Mouse (Mus musculus) liver, embryonic 11.5 days (tissue): ENCODE data around the gene Klhl31. TPM values are rescaled to one million over a fixed set of nuclear protein-coding genes. Genes with fewer than 3 reads are reported as not detected.
A peak's percentile ranks its signal among the peaks of the same experiment; 100 is the strongest.

Experiments used
- ATAC-seq: fragments of 200-750 bp; cut with Nextera tagmentation; replicated peaks from 2 replicates; pipeline ENCODE4 v1.8.0; 2017; ENCODE audit warnings: moderate number of reproducible peaks, mild to moderate bottlenecking, moderate TSS enrichment, moderate library complexity; ENCODE audit not compliant: low FRiP score
- DNase-seq: peaks from one replicate; pipeline ENCODE4 v3.0.0-alpha.2; 2017; ENCODE audit warnings: low spot score
- H3K27ac ChIP-seq: fragments of 300-500 bp; sonication (generic); 2 replicates; pipeline ENCODE4 v1.5.1; 2014; ENCODE audit warnings: mild to moderate bottlenecking, low read depth, low read length, control low read depth
- H3K27me3 ChIP-seq: fragments of 300-500 bp; sonication (generic); replicated peaks from 2 replicates; pipeline ENCODE4 v1.6.1; 2014; ENCODE audit warnings: low read length, mixed read lengths; ENCODE audit not compliant: control insufficient read depth, insufficient read depth
- H3K36me3 ChIP-seq: fragments of 300-500 bp; sonication (generic); 2 replicates; pipeline ENCODE4 v1.6.1; 2014; ENCODE audit warnings: mild to moderate bottlenecking, low read length, moderate library complexity, mixed read lengths; ENCODE audit not compliant: control insufficient read depth, insufficient read depth
- H3K4me1 ChIP-seq: fragments of 300-500 bp; sonication (generic); replicated peaks from 2 replicates; pipeline ENCODE4 v1.6.1; 2014; ENCODE audit warnings: low read length, mixed read lengths; ENCODE audit not compliant: control insufficient read depth, insufficient read depth
- H3K4me2 ChIP-seq: fragments of 300-500 bp; sonication (generic); 2 replicates; pipeline ENCODE4 v1.6.1; 2014; ENCODE audit warnings: mild to moderate bottlenecking, control low read depth, moderate library complexity
- H3K4me3 ChIP-seq: fragments of 300-500 bp; sonication (generic); 2 replicates; pipeline ENCODE4 v1.5.1; 2014; ENCODE audit warnings: low read depth, low read length, control low read depth
- H3K9ac ChIP-seq: fragments of 300-500 bp; sonication (generic); 2 replicates; pipeline ENCODE4 v1.6.1; 2014; ENCODE audit warnings: low read depth, low read length, control low read depth
- H3K9me3 ChIP-seq: fragments of 300-500 bp; sonication (generic); 2 replicates; pipeline ENCODE4 v1.6.1; 2016; ENCODE audit warnings: low read length, inconsistent platforms, mixed read lengths; ENCODE audit not compliant: control insufficient read depth
- WGBS: fragments of 180-500 bp; shearing (Covaris S2); extraction: QIAGEN DNeasy Blood & Tissue Kit; methylation state at CpG from one replicate; pipeline ENCODE4 v1.1.7; 2014; 5-methylcytosine and 5-hydroxymethylcytosine counted together
- polyA plus RNA-seq: library from polyadenylated mRNA; unstranded; fragments of >200 nt; fragmentation: Nextera tagmentation; extraction: Ambion mirVana; gene quantifications from 2 replicates; pipeline ENCODE4 v1.2.1, GENCODE M21; 2014

The Klhl31 gene
- polyA plus RNA-seq, 1 experiment from 2014 or later = 0.38 TPM

GRCm38 (mm10) chr9:77632432-77632831 lies 3.9 kb upstream of the Klhl31 start:
- no peak for DNase-seq
- ATAC-seq = no peak
- no peak overlapping the region for H3K4me3 ChIP-seq

GRCm38 (mm10) chr9:77636003-77636402 lies 297 bp upstream of the Klhl31 start:
- H3K4me3 ChIP-seq = no peak overlapping the region
- no peak overlapping the region for H3K27ac ChIP-seq
- no peak for DNase-seq

More at GRCm38 (mm10) chr9:77632432-77632831, 3.9 kb upstream of the Klhl31 start:
- WGBS = 81% methylated on average over 3 of the region's 3 CpGs
- Histone ChIP-seq H3K27ac (no peak overlapping the region), H3K4me2 (no peak overlapping the region), H3K36me3 (no peaks in the 10 kb centered on the region), H3K9me3 (no peaks in the 10 kb centered on the region), H3K9ac (no peak overlapping the region), H3K27me3 (no peaks in the 10 kb centered on the region), H3K4me1 (no peaks in the 10 kb centered on the region)

GRCm38 (mm10) chr9:77637357-77637756 lies 1.1 kb downstream of the Klhl31 start:
- no peak overlapping the region for H3K9ac ChIP-seq
- H3K4me3 ChIP-seq = no peak overlapping the region
- WGBS = 71% methylated on average over 10 of the region's 10 CpGs
- H3K27me3 ChIP-seq = no peaks in the 10 kb centered on the region
- H3K4me1 ChIP-seq = no peaks in the 10 kb centered on the region
- H3K36me3 ChIP-seq = no peaks in the 10 kb centered on the region
- no peaks in the 10 kb centered on the region for H3K9me3 ChIP-seq
- ATAC-seq = no peak
- no peak overlapping the region for H3K4me2 ChIP-seq
- no peak overlapping the region for H3K27ac ChIP-seq
- DNase-seq = no peak

More at GRCm38 (mm10) chr9:77636003-77636402, 297 bp upstream of the Klhl31 start:
- Histone ChIP-seq H3K9ac (no peak overlapping the region), H3K4me1 (no peaks in the 10 kb centered on the region), H3K9me3 (no peaks in the 10 kb centered on the region), H3K36me3 (no peaks in the 10 kb centered on the region), H3K27me3 (no peaks in the 10 kb centered on the region), H3K4me2 (no peak overlapping the region)
- ATAC-seq = no peak
- WGBS = 82% methylated on average over 5 of the region's 5 CpGs

- no peak for DNase-seq
- Histone ChIP-seq H3K27ac (no peak overlapping the region), H3K9ac (no peak overlapping the region)
These were observed 8.9 kb downstream of the Klhl31 start for GRCm38 (mm10) chr9:77645176-77645575.

DNA sequence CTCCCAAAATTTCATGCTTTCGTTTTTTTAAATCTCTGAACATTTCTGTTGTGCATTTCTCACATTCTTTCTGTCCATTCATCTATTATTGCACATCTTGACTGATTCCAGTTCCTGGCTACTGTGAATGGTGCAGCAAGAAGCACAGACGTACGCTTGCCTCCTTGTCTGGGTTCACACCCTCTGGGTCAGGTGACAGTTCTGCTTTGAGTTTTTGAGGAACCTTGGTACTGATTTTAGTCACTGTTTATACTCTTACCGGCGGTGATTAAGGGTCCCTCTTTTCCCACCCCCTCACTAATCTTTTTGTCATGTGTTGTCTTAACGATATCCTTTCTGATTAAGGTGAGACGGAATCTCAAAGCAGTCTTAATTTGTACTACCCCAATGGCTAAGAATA lies 15.5 kb downstream of the Klhl31 start:
- ATAC-seq = no peak
- 57% methylated on average over 7 of the region's 7 CpGs for WGBS

More at GRCm38 (mm10) chr9:77645176-77645575, 8.9 kb downstream of the Klhl31 start:
- Histone ChIP-seq H3K4me1 (no peaks in the 10 kb centered on the region), H3K9me3 (no peaks in the 10 kb centered on the region), H3K4me2 (no peak overlapping the region), H3K4me3 (no peak overlapping the region), H3K36me3 (no peaks in the 10 kb centered on the region), H3K27me3 (no peaks in the 10 kb centered on the region)
- no peak for ATAC-seq
- WGBS = 66% methylated on average over 2 of the region's 2 CpGs

GRCm38 (mm10) chr9:77653907-77654306 lies 17.6 kb downstream of the Klhl31 start:
- DNase-seq (no peak), ATAC-seq (no peak)
- Histone ChIP-seq H3K4me3 (no peak overlapping the region), H3K4me1 (peaks cover 3% of the 10 kb centered on the region), H3K9me3 (no peaks in the 10 kb centered on the region), H3K4me2 (no peak overlapping the region), H3K36me3 (no peaks in the 10 kb centered on the region), H3K27me3 (peaks cover 10% of the 10 kb centered on the region), H3K9ac (no peak overlapping the region), H3K27ac (no peak overlapping the region)
- 71% methylated on average over 3 of the region's 3 CpGs for WGBS

More for the DNA sequence above, 15.5 kb downstream of the Klhl31 start:
- H3K9ac ChIP-seq = no peak overlapping the region
- no peaks in the 10 kb centered on the region for H3K9me3 ChIP-seq
- H3K27ac ChIP-seq = no peak overlapping the region
- no peak overlapping the region for H3K4me3 ChIP-seq
- no peak for DNase-seq
- H3K4me2 ChIP-seq = no peak overlapping the region
- H3K4me1 ChIP-seq = peaks cover 3% of the 10 kb centered on the region
- H3K27me3 ChIP-seq = peaks cover 10% of the 10 kb centered on the region
- no peaks in the 10 kb centered on the region for H3K36me3 ChIP-seq

GRCm38 (mm10) chr9:77655181-77655934 lies 19.1 kb downstream of the Klhl31 start:
- peak overlapping the region; percentile 63 for H3K4me3 ChIP-seq
- H3K27ac ChIP-seq = no peak overlapping the region
- WGBS = under 1% methylated on average over 85 of the region's 85 CpGs
- peak; percentile 77 for ATAC-seq
- H3K27me3 ChIP-seq = peaks cover 10% of the 10 kb centered on the region
- peak; percentile 58 for DNase-seq
- H3K9ac ChIP-seq = peak overlapping the region; percentile 56
- no peaks in the 10 kb centered on the region for H3K9me3 ChIP-seq
- peak overlapping the region; percentile 100 for H3K4me2 ChIP-seq
- H3K4me1 ChIP-seq = peaks cover 3% of the 10 kb centered on the region
- no peaks in the 10 kb centered on the region for H3K36me3 ChIP-seq

GRCm38 (mm10) chr9:77655935-77656288 lies 19.6 kb downstream of the Klhl31 start:
- H3K4me3 ChIP-seq = peak overlapping the region; percentile 63
- H3K9me3 ChIP-seq = no peaks in the 10 kb centered on the region
- no peak overlapping the region for H3K27ac ChIP-seq
- ATAC-seq = peak; percentile 48; the same call in 1 of the 2 replicates
- peaks cover 10% of the 10 kb centered on the region for H3K27me3 ChIP-seq
- DNase-seq = no peak
- peak overlapping the region; percentile 100 for H3K4me2 ChIP-seq
- H3K36me3 ChIP-seq = no peaks in the 10 kb centered on the region
- WGBS = 2% methylated on average over 7 of the region's 7 CpGs
- H3K4me1 ChIP-seq = peaks cover 3% of the 10 kb centered on the region
- no peak overlapping the region for H3K9ac ChIP-seq

DNA sequence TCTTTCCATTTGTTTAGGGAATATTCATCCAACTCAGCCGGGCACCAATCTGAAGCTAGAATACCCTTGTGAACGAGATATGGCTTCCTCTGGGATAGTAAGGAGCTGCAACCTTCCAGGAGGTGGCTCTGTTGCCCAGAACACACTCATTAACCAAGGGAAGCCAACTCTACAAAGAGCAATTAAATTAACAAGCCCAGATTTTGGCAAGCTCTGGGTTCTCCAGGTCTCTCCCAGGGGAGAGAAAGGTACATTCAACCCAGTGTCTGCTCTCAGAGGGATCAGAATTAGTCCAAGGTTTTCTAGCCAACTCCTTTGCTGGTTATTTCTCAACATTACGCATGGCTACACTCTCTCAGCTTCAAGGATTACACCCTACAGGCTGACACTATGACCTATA lies 26.6 kb downstream of the Klhl31 start:
- Histone ChIP-seq H3K27ac (no peak overlapping the region), H3K36me3 (no peaks in the 10 kb centered on the region), H3K27me3 (no peaks in the 10 kb centered on the region), H3K4me1 (no peaks in the 10 kb centered on the region), H3K4me2 (no peak overlapping the region), H3K9ac (no peak overlapping the region), H3K4me3 (no peak overlapping the region), H3K9me3 (no peaks in the 10 kb centered on the region)
- ATAC-seq (no peak), DNase-seq (no peak)
- 74% methylated on average over 3 of the region's 3 CpGs for whole genome bisulfite sequencing
